Mouse (Mus musculus) lung, adult 2 months (tissue): ENCODE data around the gene Swt1. TPM values are rescaled to one million over a fixed set of nuclear protein-coding genes. Genes with fewer than 3 reads are reported as not detected.

Experiments used
- DNase-seq: peaks from one replicate; pipeline ENCODE4 v3.0.0; 2022
- H3K4me1 ChIP-seq: fragments of 200-500 bp; 2 replicates; pipeline ENCODE4 v1.6.1; 2011; ENCODE audit warnings: low read length; ENCODE audit not compliant: control insufficient read depth, insufficient read depth
- H3K4me3 ChIP-seq: fragments of 200-500 bp; replicated peaks from 2 replicates; pipeline ENCODE3; 2011; ENCODE audit warnings: low read depth, mild to moderate bottlenecking, control low read depth, low read length; ENCODE audit errors: extremely low read depth
- CTCF ChIP-seq: fragments of 200-500 bp; IDR thresholded peaks from 2 replicates; pipeline ENCODE4 v1.5.1; 2011; ENCODE audit warnings: mild to moderate bottlenecking, low read length, control low read depth; ENCODE audit not compliant: insufficient read depth
- POLR2A ChIP-seq: fragments of 200-500 bp; IDR thresholded peaks from 2 replicates; pipeline ENCODE4 v1.6.1; 2011; ENCODE audit warnings: low read depth, mild to moderate bottlenecking, control low read depth, low read length, borderline replicate concordance; ENCODE audit errors: extremely low read depth
- WGBS: fragments of 180-500 bp; shearing (Covaris S2); methylation state at CpG from one replicate; pipeline ENCODE4 v1.1.7; 2018; 5-methylcytosine and 5-hydroxymethylcytosine counted together
- polyA plus RNA-seq: library from polyadenylated mRNA; depleted of rRNA; stranded (reverse); fragments of >200 nt; gene quantifications from 2 replicates; pipeline ENCODE4 v1.2.3, GENCODE M21; 2012; rRNA removed

The Swt1 gene
- polyA plus RNA-seq, 1 experiment = 12.2 TPM

- H3K4me3 ChIP-seq = no peak overlapping the region
- H3K4me1 ChIP-seq = no peaks in the 10 kb centered on the region
- WGBS = 84% methylated on average over 3 of the region's 3 CpGs
- no peak for TF ChIP-seq POLR2A
- no peak for TF ChIP-seq CTCF
- no peak for DNase-seq
Observed at GRCm38 (mm10) chr1:151332819-151333218, 95.4 kb downstream of the Swt1 start.

- Histone ChIP-seq H3K4me1 (no peaks in the 10 kb centered on the region), H3K4me3 (no peak overlapping the region)
- TF ChIP-seq CTCF (no peak), POLR2A (no peak)
- whole genome bisulfite sequencing = 82% methylated on average over 7 of the region's 7 CpGs
- no peak for DNase-seq
Observed at GRCm38 (mm10) chr1:151329601-151330000, 98.7 kb downstream of the Swt1 start.

GRCm38 (mm10) chr1:151328341-151329097 is 99.7 kb downstream of the Swt1 start:
- Histone ChIP-seq H3K4me3 (no peak overlapping the region), H3K4me1 (no peaks in the 10 kb centered on the region)
- TF ChIP-seq POLR2A (no peak), CTCF (no peak)
- DNase-seq = no peak
- 76% methylated on average over 14 of the region's 14 CpGs for WGBS

- DNase-seq = no peak
- WGBS = 69% methylated on average over 1 of the region's 1 CpGs
- Histone ChIP-seq H3K4me3 (no peak overlapping the region), H3K4me1 (no peaks in the 10 kb centered on the region)
- TF ChIP-seq CTCF (no peak), POLR2A (no peak)
Observed at GRCm38 (mm10) chr1:151325328-151325727, 102.9 kb downstream of the Swt1 start.

GRCm38 (mm10) chr1:151320408-151320807 is 107.8 kb downstream of the Swt1 start:
- TF ChIP-seq CTCF = no peak
- no peak for TF ChIP-seq POLR2A
- no peak overlapping the region for H3K4me3 ChIP-seq
- no peak for DNase-seq
- H3K4me1 ChIP-seq = no peaks in the 10 kb centered on the region
- WGBS = 45% methylated on average over 4 of the region's 4 CpGs

- WGBS = 63% methylated on average over 7 of the region's 7 CpGs
- no peak for DNase-seq
- TF ChIP-seq CTCF (no peak), POLR2A (no peak)
- Histone ChIP-seq H3K4me1 (no peaks in the 10 kb centered on the region), H3K4me3 (no peak overlapping the region)
Observed at GRCm38 (mm10) chr1:151319267-151319666, 109.0 kb downstream of the Swt1 start.

Other genes starting within 250 kb of the Swt1 start
- not detected in 2 replicates for gene Gm47985, start 245.9 kb downstream of the Swt1 start, polyA plus RNA-seq
- not detected in 2 replicates for gene Gm8947, start 236.1 kb downstream of the Swt1 start, polyA plus RNA-seq
- gene Gm47995, start 230.0 kb downstream of the Swt1 start, polyA plus RNA-seq = not detected in 2 replicates
- not detected in 2 replicates for gene 3110040M04Rik, start 224.3 kb downstream of the Swt1 start, polyA plus RNA-seq
- not detected in 2 replicates for gene Gm47996, start 218.3 kb downstream of the Swt1 start, polyA plus RNA-seq
- 43.0 and 48.9 TPM in 2 replicates for gene Ivns1abp, start 84.0 kb downstream of the Swt1 start, polyA plus RNA-seq
- 13.2 and 13.8 TPM in 2 replicates for gene Trmt1l, start 87 bp upstream of the Swt1 start, polyA plus RNA-seq
- 9.4 and 12.0 TPM in 2 replicates for gene Rnf2, start 72.5 kb upstream of the Swt1 start, polyA plus RNA-seq
- gene Fam129a, start 142.7 kb upstream of the Swt1 start, polyA plus RNA-seq = 14.7 and 22.4 TPM in 2 replicates